Mouse (Mus musculus): ENCODE measurements around the gene Canx.

- TF ChIP-seq CTCF (IDR thresholded peaks at IDR 0.05; ENCODE audit: low read depth), result no peak
- TF ChIP-seq EP300 (IDR thresholded peaks at IDR 0.05; ENCODE audit: low read depth), result no peak
Measured at GRCm38 (mm10) chr11:50277706-50278105, 47.8 kb downstream of the Canx start.
